In the genomic region with DNA sequence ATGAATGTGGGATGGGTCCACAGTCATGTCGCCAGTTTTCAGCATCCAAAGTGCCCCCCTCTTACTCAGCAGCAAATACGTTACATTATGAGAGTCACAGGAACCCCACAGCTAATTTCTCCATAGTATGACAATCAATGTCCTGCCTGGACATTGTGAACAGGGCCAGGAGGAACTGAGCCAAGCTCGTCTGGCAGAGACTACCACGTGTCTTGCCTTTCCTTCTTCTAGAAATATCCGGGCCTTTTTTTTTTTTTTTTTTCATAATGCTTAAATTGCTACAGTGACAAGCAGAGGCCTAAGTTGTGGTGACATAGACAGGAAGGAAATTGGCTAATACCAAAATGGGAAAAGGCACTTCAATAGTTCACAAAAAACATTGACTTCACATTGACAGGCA, we compare ENCODE assay signal across 20 mouse cellular contexts. TPM values are rescaled to one million over a fixed set of nuclear protein-coding genes. Genes with fewer than 3 reads are reported as not detected.
DNase-seq lines count a peak whose midpoint lies in the region; ATAC-seq lines count a peak whose summit lies in the region.
"Had no signal": no experiment of that assay in that cellular context is flagged by ENCODE, and none has a peak within 500 bp of the region (broad histone marks: within the 10 kb centered on the region; RNA-seq: fewer than 3 reads in every experiment).

No protein-coding gene starts in this region.

- WGBS in heart, embryonic 11.5 days (ENCODE audit: insufficient replicate concordance): 70% methylated on average over 5 of the region's 5 CpGs
- WGBS in liver, embryonic 16.5 days (ENCODE audit: insufficient replicate concordance): 35% methylated on average over 5 of the region's 5 CpGs
- WGBS in liver, embryonic 12.5 days (ENCODE audit: insufficient replicate concordance): 44% methylated on average over 5 of the region's 5 CpGs
- 10% methylated on average over 5 of the region's 5 CpGs for WGBS in macrophage (ENCODE audit: missing documents)
- whole genome bisulfite sequencing in midbrain, embryonic 13.5 days: 81% methylated on average over 5 of the region's 5 CpGs

- H3K9ac ChIP-seq in heart, embryonic 11.5 days (ENCODE audit: low read depth, low read length): no peak overlapping the region
- H3K9ac ChIP-seq in liver, embryonic 16.5 days (ENCODE audit: low read depth, low read length): no peak overlapping the region
- H3K9ac ChIP-seq in liver, embryonic 12.5 days: no peak overlapping the region
- no peak overlapping the region for H3K9ac ChIP-seq in midbrain, embryonic 13.5 days (replicated peaks)
- H3K9ac ChIP-seq: heart, embryonic 15.5 days; hindbrain, embryonic 15.5 days; liver, embryonic 13.5 days; neural tube, embryonic 15.5 days had no signal

- no peak overlapping the region for H3K4me3 ChIP-seq in heart, embryonic 11.5 days (ENCODE audit: low read depth, low read length)
- no peak overlapping the region for H3K4me3 ChIP-seq in liver, embryonic 16.5 days (ENCODE audit: low read depth, low read length)
- no peak overlapping the region for H3K4me3 ChIP-seq in liver, embryonic 12.5 days
- H3K4me3 ChIP-seq in macrophage (ENCODE audit: inconsistent target): no peak overlapping the region
- H3K4me3 ChIP-seq in midbrain, embryonic 13.5 days (replicated peaks): no peak overlapping the region
- H3K4me3 ChIP-seq: heart, embryonic 15.5 days; hindbrain, embryonic 15.5 days; liver, embryonic 13.5 days; midbrain, embryonic 10.5 days; neural tube, embryonic 15.5 days had no signal

- H3K4me2 ChIP-seq in heart, embryonic 11.5 days: no peak overlapping the region
- H3K4me2 ChIP-seq in liver, embryonic 16.5 days (ENCODE audit: low read depth, low read length): no peak overlapping the region
- no peak overlapping the region for H3K4me2 ChIP-seq in liver, embryonic 12.5 days
- H3K4me2 ChIP-seq in midbrain, embryonic 13.5 days (replicated peaks): no peak overlapping the region
- H3K4me2 ChIP-seq: heart, embryonic 15.5 days; hindbrain, embryonic 15.5 days; liver, embryonic 13.5 days; neural tube, embryonic 15.5 days had no signal

- H3K27me3 ChIP-seq in heart, embryonic 11.5 days (ENCODE audit: control insufficient read depth, insufficient read depth, low read length): no peaks in the 10 kb centered on the region
- H3K27me3 ChIP-seq in liver, embryonic 16.5 days (ENCODE audit: control insufficient read depth, insufficient read depth, low read depth, low read length): no peaks in the 10 kb centered on the region
- H3K27me3 ChIP-seq in liver, embryonic 12.5 days (replicated peaks): no peaks in the 10 kb centered on the region
- no peaks in the 10 kb centered on the region for H3K27me3 ChIP-seq in midbrain, embryonic 13.5 days
- H3K27me3 ChIP-seq: heart, embryonic 15.5 days; hindbrain, embryonic 15.5 days; liver, embryonic 13.5 days; neural tube, embryonic 15.5 days had no signal

- no peaks in the 10 kb centered on the region for H3K79me2 ChIP-seq in macrophage (ENCODE audit: inconsistent target)

- H3K9me3 ChIP-seq in heart, embryonic 11.5 days (replicated peaks; ENCODE audit: control insufficient read depth, low read length): no peaks in the 10 kb centered on the region
- H3K9me3 ChIP-seq in liver, embryonic 16.5 days (replicated peaks; ENCODE audit: control insufficient read depth, low read length): no peaks in the 10 kb centered on the region
- no peaks in the 10 kb centered on the region for H3K9me3 ChIP-seq in liver, embryonic 12.5 days (replicated peaks)
- H3K9me3 ChIP-seq in midbrain, embryonic 13.5 days: no peaks in the 10 kb centered on the region
- H3K9me3 ChIP-seq: heart, embryonic 15.5 days; hindbrain, embryonic 15.5 days; liver, embryonic 13.5 days; midbrain, embryonic 10.5 days; neural tube, embryonic 15.5 days had no signal

- DNase-seq in heart, adult 18-20 months: peak; percentile 57 to 69
- peak; percentile 33 to 40 for DNase-seq in heart, postnatal 36 days
- no peak for DNase-seq in ovary, postnatal 14 days (ENCODE audit: low spot score)
- DNase-seq: B cell, adult 2 months; cerebellum, adult 9-10 months; gastrocnemius, postnatal 14 days; kidney, adult 18-20 months; layer of hippocampus, postnatal 36 days; liver, embryonic 13.5 days; right cerebral cortex, postnatal 4 days; thymus, postnatal 25 days had no signal

- intact Hi-C loops in heart, postnatal 36 days (cut with DNase I): no loop called here

- ATAC-seq in heart, embryonic 11.5 days (replicated peaks; ENCODE audit: insufficient number of reproducible peaks, low FRiP score, low TSS enrichment): no peak
- no peak for ATAC-seq in liver, embryonic 16.5 days (ENCODE audit: low read depth)
- ATAC-seq in liver, embryonic 12.5 days: no peak
- ATAC-seq in midbrain, embryonic 13.5 days: no peak

- no peaks in the 10 kb centered on the region for H3K4me1 ChIP-seq in heart, embryonic 11.5 days (ENCODE audit: control insufficient read depth, insufficient read depth, low read length)
- H3K4me1 ChIP-seq in liver, embryonic 16.5 days (ENCODE audit: control insufficient read depth, low read depth, low read length): peaks cover 9% of the 10 kb centered on the region
- H3K4me1 ChIP-seq in liver, embryonic 12.5 days: peaks cover 26% of the 10 kb centered on the region
- H3K4me1 ChIP-seq in midbrain, embryonic 13.5 days (replicated peaks): no peaks in the 10 kb centered on the region
- H3K4me1 ChIP-seq: hindbrain, embryonic 15.5 days; midbrain, embryonic 10.5 days; neural tube, embryonic 15.5 days had no signal

- no peak overlapping the region for H3K27ac ChIP-seq in heart, embryonic 11.5 days (ENCODE audit: low read depth, low read length)
- H3K27ac ChIP-seq in liver, embryonic 16.5 days (ENCODE audit: low read length): peak overlapping the region; percentile 52
- H3K27ac ChIP-seq in liver, embryonic 12.5 days: no peak overlapping the region
- H3K27ac ChIP-seq in macrophage: peak overlapping the region; percentile 86
- no peak overlapping the region for H3K27ac ChIP-seq in midbrain, embryonic 13.5 days
- H3K27ac ChIP-seq: heart, embryonic 15.5 days; hindbrain, embryonic 15.5 days; liver, embryonic 13.5 days; midbrain, embryonic 10.5 days; neural tube, embryonic 15.5 days had no signal

- H3K36me3 ChIP-seq in heart, embryonic 11.5 days (ENCODE audit: control insufficient read depth, insufficient read depth, low read length): no peaks in the 10 kb centered on the region
- no peaks in the 10 kb centered on the region for H3K36me3 ChIP-seq in liver, embryonic 16.5 days (ENCODE audit: control insufficient read depth, insufficient read depth)
- no peaks in the 10 kb centered on the region for H3K36me3 ChIP-seq in liver, embryonic 12.5 days
- H3K36me3 ChIP-seq in macrophage (ENCODE audit: inconsistent target): no peaks in the 10 kb centered on the region
- H3K36me3 ChIP-seq in midbrain, embryonic 13.5 days: no peaks in the 10 kb centered on the region
- H3K36me3 ChIP-seq: heart, embryonic 15.5 days; hindbrain, embryonic 15.5 days; liver, embryonic 13.5 days; midbrain, embryonic 10.5 days; neural tube, embryonic 15.5 days had no signal

RNA-seq across cellular contexts. Expression of a gene that starts 10.5 kb away (rescaled TPM):
- 10 to 100 TPM; 21.3 to 31.6 TPM for total RNA-seq in heart, adult 18-20 months (2021)
- 2.9 and 4.9 TPM in 2 replicates for polyA plus RNA-seq in heart, embryonic 11.5 days (2014; fragmentation: Nextera tagmentation; extraction: Ambion mirVana)
- 6.2 and 8.4 TPM in 2 replicates for polyA plus RNA-seq in liver, embryonic 16.5 days (2015; fragmentation: Nextera tagmentation; extraction: Ambion mirVana)
- polyA plus RNA-seq in liver, embryonic 12.5 days (2016; fragmentation: Nextera tagmentation; extraction: Ambion mirVana): 10.6 and 11.0 TPM in 2 replicates
- total RNA-seq in heart, postnatal 36 days (2021): 10 to 100 TPM; 17.5 to 27.3 TPM
- total RNA-seq in macrophage (2018; cell fraction: chromatin; rRNA removed): 100 to 1,000 TPM in 21 of 26 experiments, 10 to 100 TPM in 5; 26.4 to 284 (median 186) TPM
- 100 to 1,000 TPM in 1 of 26 experiments, 10 to 100 TPM in 25; 43.4 to 106 (median 61.6) TPM for total RNA-seq in macrophage (2018; cell fraction: cytosol; rRNA removed)
- total RNA-seq in macrophage (2018; cell fraction: nucleus; rRNA removed): 100 to 1,000 TPM in 19 of 26 experiments, 10 to 100 TPM in 7; 29.5 to 215 (median 138) TPM
- 41.2 to 71.9 TPM (median 45.5 TPM) in 3 replicates for polyA plus RNA-seq in macrophage (2018)
- 0.45 and 0.46 TPM in 2 replicates for polyA plus RNA-seq in midbrain, embryonic 13.5 days (2015; fragmentation: Nextera tagmentation; extraction: Ambion mirVana)

RNA-seq across cellular contexts. Expression of a gene that starts 27.4 kb away (rescaled TPM):
- 10 to 100 TPM; 11.9 to 13.2 TPM for total RNA-seq in heart, adult 18-20 months (2021)
- 15.8 and 20.0 TPM in 2 replicates for polyA plus RNA-seq in heart, embryonic 11.5 days (2014; fragmentation: Nextera tagmentation; extraction: Ambion mirVana)
- polyA plus RNA-seq in liver, embryonic 16.5 days (2015; fragmentation: Nextera tagmentation; extraction: Ambion mirVana): 6.8 and 8.3 TPM in 2 replicates
- 14.4 and 16.9 TPM in 2 replicates for polyA plus RNA-seq in liver, embryonic 12.5 days (2016; fragmentation: Nextera tagmentation; extraction: Ambion mirVana)
- total RNA-seq in heart, postnatal 36 days (2021): 10 to 100 TPM; 10.6 to 11.4 TPM
- 10 to 100 TPM in 23 of 26 experiments, 1 to 10 TPM in 3; 6.4 to 31.6 (median 21.5) TPM for total RNA-seq in macrophage (2018; cell fraction: chromatin; rRNA removed)
- total RNA-seq in macrophage (2018; cell fraction: cytosol; rRNA removed): 10 to 100 TPM in 4 of 26 experiments, 1 to 10 TPM in 22; 5.7 to 12.2 (median 8.3) TPM
- total RNA-seq in macrophage (2018; cell fraction: nucleus; rRNA removed): 10 to 100 TPM in 12 of 26 experiments, 1 to 10 TPM in 14; 2.2 to 19.5 (median 9.8) TPM
- 8.8 to 12.9 TPM (median 11.9 TPM) in 3 replicates for polyA plus RNA-seq in macrophage (2018)
- 16.3 and 18.7 TPM in 2 replicates for polyA plus RNA-seq in midbrain, embryonic 13.5 days (2015; fragmentation: Nextera tagmentation; extraction: Ambion mirVana)

Comparison
In these comparisons a context has a peak if more than half of its experiments do, and no peak if none do; other contexts are left out.
1. H3K27ac ChIP-seq: peak in liver, embryonic 16.5 days (single experiment) and macrophage (single experiment); none in heart, embryonic 11.5 days (single experiment), liver, embryonic 12.5 days (single experiment) and midbrain, embryonic 13.5 days (single experiment).